Mouse (Mus musculus) midbrain, embryonic 12.5 days (tissue): Measurements from ENCODE around the gene Ube2n. TPM values are rescaled to one million over a fixed set of nuclear protein-coding genes. Genes with fewer than 3 reads are reported as not detected.

Experiments
- ATAC-seq: fragments of 200-750 bp; cut with Nextera tagmentation; 2 replicates; pipeline ENCODE4 v1.8.0; 2017; ENCODE audit warnings: low read depth, moderate TSS enrichment, moderate library complexity; ENCODE audit not compliant: low FRiP score
- H3K27ac ChIP-seq: fragments of 300-500 bp; sonication (generic); replicated peaks from 2 replicates; pipeline ENCODE4 v1.5.1; 2016; ENCODE audit warnings: mild to moderate bottlenecking
- H3K27me3 ChIP-seq: fragments of 300-500 bp; sonication (generic); 2 replicates; pipeline ENCODE4 v1.6.1; 2016; ENCODE audit warnings: mild to moderate bottlenecking
- H3K36me3 ChIP-seq: fragments of 300-500 bp; sonication (generic); 2 replicates; pipeline ENCODE4 v1.6.1; 2016
- H3K4me1 ChIP-seq: fragments of 300-500 bp; sonication (generic); 2 replicates; pipeline ENCODE4 v1.6.1; 2016
- H3K4me2 ChIP-seq: fragments of 300-500 bp; sonication (generic); replicated peaks from 2 replicates; pipeline ENCODE4 v1.6.1; 2016; ENCODE audit warnings: mild to moderate bottlenecking, moderate library complexity
- H3K4me3 ChIP-seq: fragments of 300-500 bp; sonication (generic); 2 replicates; pipeline ENCODE4 v1.5.1; 2016; ENCODE audit warnings: mild to moderate bottlenecking
- H3K9ac ChIP-seq: fragments of 300-500 bp; sonication (generic); replicated peaks from 2 replicates; pipeline ENCODE4 v1.6.1; 2016; ENCODE audit warnings: mild to moderate bottlenecking, moderate library complexity
- H3K9me3 ChIP-seq: fragments of 300-500 bp; sonication (generic); 2 replicates; pipeline ENCODE4 v1.6.1; 2016; ENCODE audit warnings: mild to moderate bottlenecking
- WGBS: fragments of 180-500 bp; shearing (Covaris S2); methylation state at CpG from one replicate; pipeline ENCODE4 v1.1.7; 2016; 5-methylcytosine and 5-hydroxymethylcytosine counted together
- polyA plus RNA-seq: library from polyadenylated mRNA; unstranded; fragments of >200 nt; fragmentation: Nextera tagmentation; extraction: Ambion mirVana; gene quantifications from 2 replicates; pipeline ENCODE4 v1.2.1, GENCODE M21; 2016

The Ube2n gene
- polyA plus RNA-seq, 1 experiment from 2014 or later, result 388 TPM

GRCm38 (mm10) chr10:95526495-95527122 lies 11.7 kb downstream of the Ube2n start:
- Histone ChIP-seq H3K9me3 (no peaks in the 10 kb centered on the region), H3K4me3 (no peak overlapping the region), H3K4me2 (no peak overlapping the region), H3K4me1 (peaks cover 11% of the 10 kb centered on the region), H3K36me3 (peaks cover 8% of the 10 kb centered on the region; the same call in 1 of the 2 replicates), H3K27ac (no peak overlapping the region), H3K27me3 (no peaks in the 10 kb centered on the region), H3K9ac (no peak overlapping the region)
- 83% methylated on average over 5 of the region's 5 CpGs for WGBS
- ATAC-seq, result no peak

GRCm38 (mm10) chr10:95530551-95531121 lies 15.7 kb downstream of the Ube2n start:
- Histone ChIP-seq H3K4me2 (no peak overlapping the region), H3K27me3 (no peaks in the 10 kb centered on the region), H3K9me3 (no peaks in the 10 kb centered on the region), H3K4me1 (peaks cover 14% of the 10 kb centered on the region), H3K9ac (no peak overlapping the region), H3K36me3 (no peaks in the 10 kb centered on the region), H3K27ac (no peak overlapping the region), H3K4me3 (no peak overlapping the region)
- ATAC-seq, result no peak
- 70% methylated on average over 2 of the region's 2 CpGs for WGBS

GRCm38 (mm10) chr10:95532916-95533315 lies 18.0 kb downstream of the Ube2n start:
- Histone ChIP-seq H3K9me3 (no peaks in the 10 kb centered on the region), H3K4me2 (no peak overlapping the region), H3K4me1 (peaks cover 14% of the 10 kb centered on the region), H3K9ac (no peak overlapping the region), H3K36me3 (no peaks in the 10 kb centered on the region), H3K27ac (no peak overlapping the region), H3K27me3 (no peaks in the 10 kb centered on the region), H3K4me3 (no peak overlapping the region)
- WGBS, result 93% methylated on average over 5 of the region's 5 CpGs
- no peak for ATAC-seq

GRCm38 (mm10) chr10:95533382-95533781 lies 18.4 kb downstream of the Ube2n start:
- Histone ChIP-seq H3K4me1 (peaks cover 14% of the 10 kb centered on the region), H3K4me3 (no peak overlapping the region), H3K9me3 (no peaks in the 10 kb centered on the region), H3K9ac (no peak overlapping the region), H3K36me3 (no peaks in the 10 kb centered on the region), H3K4me2 (no peak overlapping the region), H3K27ac (no peak overlapping the region), H3K27me3 (no peaks in the 10 kb centered on the region)
- no peak for ATAC-seq
- WGBS, result 93% methylated on average over 7 of the region's 7 CpGs

- H3K4me3 ChIP-seq, result no peak overlapping the region
- H3K9me3 ChIP-seq, result no peaks in the 10 kb centered on the region
- H3K4me2 ChIP-seq, result no peak overlapping the region
- H3K27ac ChIP-seq, result no peak overlapping the region
- H3K27me3 ChIP-seq, result no peaks in the 10 kb centered on the region
- H3K4me1 ChIP-seq, result peaks cover 6% of the 10 kb centered on the region; the same call in 1 of the 2 replicates
- no peak for ATAC-seq
- H3K36me3 ChIP-seq, result no peaks in the 10 kb centered on the region
- no peak overlapping the region for H3K9ac ChIP-seq
- WGBS, result 88% methylated on average over 8 of the region's 8 CpGs
Measured at GRCm38 (mm10) chr10:95535399-95536221, 20.7 kb downstream of the Ube2n start.

GRCm38 (mm10) chr10:95536222-95536541 lies 21.2 kb downstream of the Ube2n start:
- H3K4me3 ChIP-seq, result no peak overlapping the region
- 0 out of 2 replicates have a peak, but pooled peaks cover 2% of the 10 kb centered on the region for H3K4me1 ChIP-seq
- H3K36me3 ChIP-seq, result no peaks in the 10 kb centered on the region
- no peak overlapping the region for H3K9ac ChIP-seq
- no peaks in the 10 kb centered on the region for H3K27me3 ChIP-seq
- no peak overlapping the region for H3K27ac ChIP-seq
- 88% methylated on average over 6 of the region's 6 CpGs for WGBS
- no peaks in the 10 kb centered on the region for H3K9me3 ChIP-seq
- no peak overlapping the region for H3K4me2 ChIP-seq
- no peak for ATAC-seq

- no peak for ATAC-seq
- no peak overlapping the region for H3K9ac ChIP-seq
- WGBS, result 89% methylated on average over 3 of the region's 3 CpGs
- H3K9me3 ChIP-seq, result no peaks in the 10 kb centered on the region
- no peak overlapping the region for H3K27ac ChIP-seq
- no peak overlapping the region for H3K4me2 ChIP-seq
- H3K27me3 ChIP-seq, result no peaks in the 10 kb centered on the region
- no peak overlapping the region for H3K4me3 ChIP-seq
- H3K4me1 ChIP-seq, result no peaks in the 10 kb centered on the region
- H3K36me3 ChIP-seq, result peaks cover 8% of the 10 kb centered on the region; the same call in 1 of the 2 replicates
Measured at GRCm38 (mm10) chr10:95539260-95539659, 24.3 kb downstream of the Ube2n start.

- Histone ChIP-seq H3K9me3 (no peaks in the 10 kb centered on the region), H3K4me3 (no peak overlapping the region), H3K27ac (no peak overlapping the region), H3K36me3 (peaks cover 13% of the 10 kb centered on the region; the same call in 1 of the 2 replicates), H3K4me1 (no peaks in the 10 kb centered on the region), H3K9ac (no peak overlapping the region), H3K27me3 (no peaks in the 10 kb centered on the region), H3K4me2 (no peak overlapping the region)
- WGBS, result 94% methylated on average over 3 of the region's 3 CpGs
- no peak for ATAC-seq
Measured at GRCm38 (mm10) chr10:95539841-95540240, 24.9 kb downstream of the Ube2n start.

- Histone ChIP-seq H3K4me1 (no peaks in the 10 kb centered on the region), H3K4me3 (no peak overlapping the region), H3K9ac (no peak overlapping the region), H3K27ac (no peak overlapping the region), H3K36me3 (peaks cover 34% of the 10 kb centered on the region), H3K4me2 (no peak overlapping the region), H3K9me3 (no peaks in the 10 kb centered on the region), H3K27me3 (no peaks in the 10 kb centered on the region)
- 96% methylated on average over 4 of the region's 4 CpGs for WGBS
- ATAC-seq, result no peak
Measured at GRCm38 (mm10) chr10:95542916-95543315, 28.0 kb downstream of the Ube2n start.

- no peak overlapping the region for H3K27ac ChIP-seq
- no peak overlapping the region for H3K9ac ChIP-seq
- no peak overlapping the region for H3K4me2 ChIP-seq
- H3K4me1 ChIP-seq, result no peaks in the 10 kb centered on the region
- no peak for ATAC-seq
- no peaks in the 10 kb centered on the region for H3K27me3 ChIP-seq
- 88% methylated on average over 2 of the region's 2 CpGs for WGBS
- H3K4me3 ChIP-seq, result no peak overlapping the region
- peaks cover 39% of the 10 kb centered on the region for H3K36me3 ChIP-seq
- H3K9me3 ChIP-seq, result no peaks in the 10 kb centered on the region
Measured at GRCm38 (mm10) chr10:95543377-95543776, 28.4 kb downstream of the Ube2n start.

GRCm38 (mm10) chr10:95544004-95544403 lies 29.1 kb downstream of the Ube2n start:
- ATAC-seq, result no peak
- no peak overlapping the region for H3K27ac ChIP-seq
- no peak overlapping the region for H3K4me3 ChIP-seq
- H3K9ac ChIP-seq, result no peak overlapping the region
- H3K4me2 ChIP-seq, result no peak overlapping the region
- no peaks in the 10 kb centered on the region for H3K4me1 ChIP-seq
- H3K27me3 ChIP-seq, result no peaks in the 10 kb centered on the region
- no peaks in the 10 kb centered on the region for H3K9me3 ChIP-seq
- H3K36me3 ChIP-seq, result peaks cover 42% of the 10 kb centered on the region

- H3K27ac ChIP-seq, result no peak overlapping the region
- H3K9me3 ChIP-seq, result no peaks in the 10 kb centered on the region
- peaks cover 49% of the 10 kb centered on the region for H3K36me3 ChIP-seq
- ATAC-seq, result no peak
- 59% methylated on average over 2 of the region's 2 CpGs for WGBS
- H3K4me3 ChIP-seq, result no peak overlapping the region
- no peak overlapping the region for H3K9ac ChIP-seq
- H3K4me2 ChIP-seq, result no peak overlapping the region
- no peaks in the 10 kb centered on the region for H3K27me3 ChIP-seq
- no peaks in the 10 kb centered on the region for H3K4me1 ChIP-seq
Measured at GRCm38 (mm10) chr10:95544651-95545050, 29.7 kb downstream of the Ube2n start.
